Mouse (Mus musculus) midbrain, embryonic 12.5 days (tissue): ENCODE measurements around the gene Rcsd1. TPM values are rescaled to one million over a fixed set of nuclear protein-coding genes. Genes with fewer than 3 reads are reported as not detected.

Experiments used
- ATAC-seq: fragments of 200-750 bp; cut with Nextera tagmentation; 2 replicates; pipeline ENCODE4 v1.8.0; 2017; ENCODE audit warnings: low read depth, moderate TSS enrichment, moderate library complexity; ENCODE audit not compliant: low FRiP score
- H3K27ac ChIP-seq: fragments of 300-500 bp; sonication (generic); replicated peaks from 2 replicates; pipeline ENCODE4 v1.5.1; 2016; ENCODE audit warnings: mild to moderate bottlenecking
- H3K27me3 ChIP-seq: fragments of 300-500 bp; sonication (generic); 2 replicates; pipeline ENCODE4 v1.6.1; 2016; ENCODE audit warnings: mild to moderate bottlenecking
- H3K36me3 ChIP-seq: fragments of 300-500 bp; sonication (generic); 2 replicates; pipeline ENCODE4 v1.6.1; 2016
- H3K4me1 ChIP-seq: fragments of 300-500 bp; sonication (generic); 2 replicates; pipeline ENCODE4 v1.6.1; 2016
- H3K4me2 ChIP-seq: fragments of 300-500 bp; sonication (generic); replicated peaks from 2 replicates; pipeline ENCODE4 v1.6.1; 2016; ENCODE audit warnings: mild to moderate bottlenecking, moderate library complexity
- H3K4me3 ChIP-seq: fragments of 300-500 bp; sonication (generic); 2 replicates; pipeline ENCODE4 v1.5.1; 2016; ENCODE audit warnings: mild to moderate bottlenecking
- H3K9ac ChIP-seq: fragments of 300-500 bp; sonication (generic); replicated peaks from 2 replicates; pipeline ENCODE4 v1.6.1; 2016; ENCODE audit warnings: mild to moderate bottlenecking, moderate library complexity
- H3K9me3 ChIP-seq: fragments of 300-500 bp; sonication (generic); 2 replicates; pipeline ENCODE4 v1.6.1; 2016; ENCODE audit warnings: mild to moderate bottlenecking
- WGBS: fragments of 180-500 bp; shearing (Covaris S2); methylation state at CpG from one replicate; pipeline ENCODE4 v1.1.7; 2016; 5-methylcytosine and 5-hydroxymethylcytosine counted together
- polyA plus RNA-seq: library from polyadenylated mRNA; unstranded; fragments of >200 nt; fragmentation: Nextera tagmentation; extraction: Ambion mirVana; gene quantifications from 2 replicates; pipeline ENCODE4 v1.2.1, GENCODE M21; 2016

Gene Rcsd1
- polyA plus RNA-seq, 1 experiment from 2014 or later, result 13.2 TPM

DNA sequence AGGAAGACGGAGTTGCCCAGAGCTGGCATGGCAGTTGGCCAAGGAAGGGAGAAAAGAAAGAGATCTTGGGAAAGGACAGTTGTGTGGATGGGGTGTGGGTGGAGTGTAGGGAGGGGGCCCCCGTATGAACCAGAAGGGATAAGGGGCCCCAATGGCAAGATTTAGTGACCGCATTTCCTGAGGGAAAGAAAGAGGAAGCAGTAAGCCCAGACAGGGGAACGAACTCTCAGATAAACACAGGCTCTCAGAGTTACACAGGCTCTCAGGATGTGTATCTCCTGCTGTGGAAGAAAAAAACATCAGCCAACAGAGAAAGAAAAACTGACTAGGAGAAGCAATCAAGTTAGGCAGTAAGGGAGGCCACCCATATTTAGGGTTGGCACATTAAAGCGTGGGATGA is 58.4 kb downstream of the Rcsd1 start:
- no peaks in the 10 kb centered on the region for H3K36me3 ChIP-seq
- H3K27ac ChIP-seq, result no peak overlapping the region
- no peak for ATAC-seq
- H3K4me2 ChIP-seq, result no peak overlapping the region
- WGBS, result 84% methylated on average over 5 of the region's 5 CpGs
- no peaks in the 10 kb centered on the region for H3K4me1 ChIP-seq
- H3K9me3 ChIP-seq, result no peaks in the 10 kb centered on the region
- H3K4me3 ChIP-seq, result no peak overlapping the region
- no peaks in the 10 kb centered on the region for H3K27me3 ChIP-seq
- no peak overlapping the region for H3K9ac ChIP-seq

DNA sequence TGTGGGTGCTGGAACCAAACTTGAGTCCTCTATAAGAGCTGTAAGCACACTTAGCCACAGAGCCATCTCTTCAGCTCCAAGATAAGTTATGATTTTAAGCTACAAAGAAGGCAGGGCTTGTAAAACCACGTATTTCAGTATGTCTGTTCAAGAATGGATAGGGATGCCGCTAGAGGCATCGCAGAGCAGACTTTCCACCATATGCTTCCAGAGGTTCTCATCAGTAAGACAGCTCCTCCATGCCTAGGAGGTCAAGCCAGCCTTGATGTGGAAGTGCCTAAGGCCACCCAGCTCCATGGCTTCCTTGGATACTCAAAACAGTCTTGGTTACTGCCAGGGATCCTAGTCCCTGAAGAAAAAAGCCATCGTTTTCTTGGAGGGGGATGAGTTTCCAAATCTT is 64.5 kb downstream of the Rcsd1 start:
- H3K36me3 ChIP-seq, result no peaks in the 10 kb centered on the region
- no peaks in the 10 kb centered on the region for H3K4me1 ChIP-seq
- H3K9me3 ChIP-seq, result no peaks in the 10 kb centered on the region
- no peak overlapping the region for H3K4me2 ChIP-seq
- H3K27me3 ChIP-seq, result no peaks in the 10 kb centered on the region
- ATAC-seq, result no peak
- H3K4me3 ChIP-seq, result no peak overlapping the region
- no peak overlapping the region for H3K9ac ChIP-seq
- WGBS, result 80% methylated on average over 4 of the region's 4 CpGs
- H3K27ac ChIP-seq, result no peak overlapping the region

DNA sequence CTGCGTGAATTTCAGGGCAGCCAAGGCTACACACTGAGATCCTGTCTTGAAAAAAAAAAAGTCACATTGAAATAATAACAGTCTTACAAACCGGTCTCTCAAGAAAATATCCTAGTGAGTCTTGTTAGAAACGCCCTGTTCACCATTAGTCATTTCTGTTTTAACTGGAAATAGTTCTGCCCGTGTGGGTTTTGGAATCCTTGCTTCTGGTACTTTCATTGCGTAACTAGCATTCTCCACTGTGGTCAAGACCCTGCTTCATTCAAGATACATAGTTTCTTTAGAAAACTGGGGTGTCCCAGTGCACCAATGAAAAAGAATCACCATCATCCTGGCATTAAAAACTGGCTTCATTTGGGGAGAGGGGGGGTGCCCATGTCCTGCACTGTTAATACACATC is 65.8 kb downstream of the Rcsd1 start:
- H3K27ac ChIP-seq, result no peak overlapping the region
- WGBS, result 75% methylated on average over 5 of the region's 5 CpGs
- no peak for ATAC-seq

DNA sequence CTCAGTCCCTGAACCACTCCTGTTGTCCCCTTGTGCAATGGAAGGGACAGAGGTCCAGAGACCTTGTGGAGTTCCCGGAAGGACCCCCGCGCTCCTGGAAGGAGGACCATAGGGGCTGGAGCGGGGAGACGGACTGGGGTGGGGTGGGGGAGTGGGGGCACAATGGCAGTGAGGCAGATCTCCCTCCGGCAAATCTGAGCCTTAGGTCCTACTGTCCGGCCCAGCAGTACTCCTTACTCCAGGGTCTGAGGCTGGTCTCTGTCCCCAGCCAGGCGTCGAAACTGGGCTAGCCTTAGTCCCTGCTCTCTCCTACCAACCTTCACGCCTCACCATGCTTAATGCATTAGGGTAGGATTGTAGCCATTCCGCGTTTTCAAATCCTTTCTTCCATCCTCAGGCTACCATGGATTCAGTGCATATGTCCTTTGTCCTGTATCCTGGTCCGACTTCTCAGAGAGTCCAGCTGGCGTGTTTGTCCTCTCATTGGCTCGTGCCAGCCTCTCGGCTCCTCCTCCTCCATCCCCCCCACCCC is 66.7 kb downstream of the Rcsd1 start:
- H3K9me3 ChIP-seq, result no peaks in the 10 kb centered on the region
- ATAC-seq, result peak; percentile 83
- no peaks in the 10 kb centered on the region for H3K36me3 ChIP-seq
- H3K4me1 ChIP-seq, result no peaks in the 10 kb centered on the region
- H3K27ac ChIP-seq, result peak overlapping the region; percentile 93
- H3K9ac ChIP-seq, result peak overlapping the region; percentile 87
- peak overlapping the region; percentile 60 for H3K4me2 ChIP-seq
- H3K27me3 ChIP-seq, result no peaks in the 10 kb centered on the region
- WGBS, result under 1% methylated on average over 16 of the region's 16 CpGs
- peak overlapping the region; percentile 68 for H3K4me3 ChIP-seq

More for the DNA sequence above, 65.8 kb downstream of the Rcsd1 start:
- Histone ChIP-seq H3K9me3 (no peaks in the 10 kb centered on the region), H3K4me3 (no peak overlapping the region), H3K27me3 (no peaks in the 10 kb centered on the region), H3K4me2 (no peak overlapping the region), H3K4me1 (no peaks in the 10 kb centered on the region), H3K36me3 (no peaks in the 10 kb centered on the region), H3K9ac (no peak overlapping the region)

DNA sequence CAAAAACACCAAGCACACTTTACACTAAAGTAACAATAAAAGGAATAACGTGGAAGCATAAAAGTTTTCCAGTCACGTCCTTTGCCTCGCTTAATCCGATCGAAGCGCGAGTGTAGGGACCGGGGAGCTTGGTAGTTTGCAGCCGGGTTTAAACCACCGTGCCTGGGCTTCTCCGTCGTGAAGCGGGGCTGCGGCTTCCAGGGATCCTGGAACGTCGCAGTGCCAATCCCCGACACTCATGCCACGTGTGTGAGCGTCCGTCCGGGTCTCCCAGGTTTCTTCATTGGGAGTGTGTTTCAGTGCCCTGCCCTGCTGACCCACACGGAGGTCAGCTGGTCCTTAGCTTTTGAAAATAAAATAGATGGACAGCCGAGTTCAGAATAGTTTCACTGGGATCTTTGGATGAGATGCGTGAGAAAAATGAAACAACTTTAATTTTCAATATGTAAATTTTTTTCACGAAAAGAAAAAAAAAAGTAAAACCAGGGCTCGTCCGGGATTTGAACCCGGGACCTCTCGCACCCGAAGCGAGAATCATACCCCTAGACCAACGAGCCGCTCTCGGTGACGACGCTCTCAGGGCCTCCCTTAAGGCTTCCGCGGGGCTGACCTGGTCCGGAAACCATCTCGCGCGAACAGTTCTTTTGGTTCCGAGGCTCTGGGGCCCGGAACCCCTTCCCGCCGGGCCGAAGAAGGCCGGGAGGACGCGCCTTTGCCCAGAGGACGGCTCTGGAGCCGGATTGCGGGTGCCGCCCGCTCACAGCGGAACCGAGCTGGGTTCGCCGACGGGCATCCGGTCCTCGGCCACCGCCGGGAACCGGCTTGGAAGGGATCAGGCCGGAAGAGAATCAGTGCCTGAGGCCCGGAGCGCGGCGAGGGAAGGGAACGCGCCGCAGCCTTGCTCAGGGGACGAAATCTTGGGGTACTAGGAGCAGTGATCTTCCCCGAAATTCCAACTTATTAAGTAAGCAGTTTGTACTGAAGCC is 67.5 kb downstream of the Rcsd1 start:
- under 1% methylated on average over 75 of the region's 75 CpGs for WGBS
- H3K4me1 ChIP-seq, result no peaks in the 10 kb centered on the region
- peak overlapping the region; percentile 60 for H3K4me2 ChIP-seq

DNA sequence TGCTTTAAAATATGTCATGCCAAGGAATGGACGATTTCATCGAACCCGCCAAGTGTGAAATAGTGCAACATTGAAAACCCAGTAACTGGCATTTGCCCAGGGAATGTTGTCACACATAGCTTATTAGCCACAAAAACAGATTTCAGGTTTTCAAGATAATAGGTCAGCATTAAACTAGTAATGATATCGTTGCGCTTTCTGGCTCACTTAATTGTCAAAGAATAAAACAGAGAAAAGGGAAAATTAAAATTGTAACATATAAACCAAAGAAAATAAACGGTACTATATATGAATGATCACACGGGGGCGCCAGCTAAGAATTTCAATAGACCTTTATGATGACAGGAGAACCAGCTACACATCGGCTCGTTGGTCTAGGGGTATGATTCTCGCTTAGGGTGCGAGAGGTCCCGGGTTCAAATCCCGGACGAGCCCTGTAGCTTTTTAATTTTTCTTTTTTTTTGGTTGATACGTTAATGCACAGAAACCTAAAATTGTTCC is 68.2 kb downstream of the Rcsd1 start:
- H3K9ac ChIP-seq, result no peak overlapping the region

More for the DNA sequence above, 67.5 kb downstream of the Rcsd1 start:
- H3K9me3 ChIP-seq, result no peaks in the 10 kb centered on the region
- peak overlapping the region; percentile 93 for H3K27ac ChIP-seq
- H3K36me3 ChIP-seq, result no peaks in the 10 kb centered on the region
- H3K27me3 ChIP-seq, result no peaks in the 10 kb centered on the region
- peak overlapping the region; percentile 68 for H3K4me3 ChIP-seq
- H3K9ac ChIP-seq, result peak overlapping the region; percentile 87
- ATAC-seq, result peak; percentile 83

DNA sequence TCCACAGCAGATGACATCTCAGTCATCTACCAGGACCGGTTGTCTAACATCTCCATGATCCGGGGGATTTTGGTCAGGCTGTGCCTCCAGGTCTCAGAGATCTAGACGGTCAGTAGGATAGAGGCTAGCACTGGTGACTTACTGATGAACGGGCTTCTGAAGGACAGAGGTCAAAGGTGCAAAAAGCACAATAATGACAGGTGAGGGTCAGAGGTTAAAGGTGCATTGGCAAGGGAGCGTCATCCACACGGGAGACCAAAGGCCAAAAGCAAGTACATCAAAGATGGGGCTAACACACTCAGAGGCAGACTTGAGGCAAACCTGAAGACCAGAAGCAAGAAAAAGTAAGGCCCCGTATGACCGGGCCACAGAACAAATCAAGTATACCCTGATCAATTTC is 73.3 kb downstream of the Rcsd1 start:
- Histone ChIP-seq H3K4me1 (peaks cover 28% of the 10 kb centered on the region), H3K4me2 (no peak overlapping the region), H3K9me3 (no peaks in the 10 kb centered on the region), H3K27me3 (no peaks in the 10 kb centered on the region), H3K27ac (no peak overlapping the region), H3K36me3 (no peaks in the 10 kb centered on the region), H3K9ac (no peak overlapping the region), H3K4me3 (no peak overlapping the region)
- no peak for ATAC-seq
- WGBS, result 83% methylated on average over 8 of the region's 8 CpGs

More for the DNA sequence above, 68.2 kb downstream of the Rcsd1 start:
- peak; percentile 28; the same call in 1 of the 2 replicates for ATAC-seq
- Histone ChIP-seq H3K27ac (no peak overlapping the region), H3K4me2 (peak overlapping the region; percentile 60; the same call in 1 of the 2 replicates), H3K9me3 (no peaks in the 10 kb centered on the region), H3K27me3 (no peaks in the 10 kb centered on the region), H3K4me3 (peak overlapping the region; percentile 68), H3K4me1 (no peaks in the 10 kb centered on the region), H3K36me3 (no peaks in the 10 kb centered on the region)
- 5% methylated on average over 16 of the region's 16 CpGs for WGBS

DNA sequence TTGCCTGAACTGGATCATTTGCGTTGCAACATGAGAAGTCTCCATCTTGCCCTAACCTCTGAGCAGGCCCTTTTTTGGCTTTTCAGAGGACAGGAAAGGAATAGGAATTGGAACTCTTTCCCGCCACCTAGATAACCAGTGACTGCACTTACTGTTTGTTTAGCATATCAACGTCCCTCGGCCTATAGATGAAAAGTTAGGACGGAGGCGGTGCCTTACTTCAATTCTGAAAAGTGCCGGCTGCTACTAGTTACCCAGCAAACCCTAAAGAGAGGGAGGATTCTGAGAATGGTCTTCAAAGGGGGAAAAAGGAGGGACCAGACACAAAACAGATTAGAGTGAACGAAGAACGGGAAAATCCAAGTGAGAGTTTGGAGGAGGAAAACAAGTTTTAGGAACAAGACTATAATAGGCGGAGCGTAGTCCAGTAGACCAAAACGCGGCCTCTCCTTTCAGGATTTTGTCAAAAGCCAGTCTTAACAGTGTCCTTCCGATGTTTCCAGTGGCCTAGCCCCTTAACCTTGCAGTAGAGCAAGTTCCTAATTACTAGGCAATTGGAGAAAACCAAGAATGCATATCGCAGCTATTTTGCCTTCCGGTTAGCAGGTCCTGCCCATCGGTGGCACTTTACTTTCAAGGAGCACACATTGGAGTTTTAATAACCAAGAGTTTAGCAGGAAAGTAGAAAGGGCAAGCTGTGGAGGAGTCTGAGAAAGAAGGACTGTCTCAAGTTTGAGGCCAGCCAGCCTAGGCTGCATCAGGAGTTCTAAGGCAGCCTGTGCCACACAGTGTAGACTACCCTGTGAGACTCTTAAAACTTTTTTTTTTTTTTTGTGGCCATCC is 74.3 kb downstream of the Rcsd1 start:
- Histone ChIP-seq H3K36me3 (no peaks in the 10 kb centered on the region), H3K27me3 (no peaks in the 10 kb centered on the region), H3K27ac (peak overlapping the region; percentile 97), H3K4me2 (peak overlapping the region; percentile 70), H3K9me3 (no peaks in the 10 kb centered on the region), H3K9ac (peak overlapping the region; percentile 53; the same call in 1 of the 2 replicates), H3K4me1 (peaks cover 34% of the 10 kb centered on the region), H3K4me3 (peak overlapping the region; percentile 85)
- 20% methylated on average over 17 of the region's 17 CpGs for WGBS
- ATAC-seq, result no peak

DNA sequence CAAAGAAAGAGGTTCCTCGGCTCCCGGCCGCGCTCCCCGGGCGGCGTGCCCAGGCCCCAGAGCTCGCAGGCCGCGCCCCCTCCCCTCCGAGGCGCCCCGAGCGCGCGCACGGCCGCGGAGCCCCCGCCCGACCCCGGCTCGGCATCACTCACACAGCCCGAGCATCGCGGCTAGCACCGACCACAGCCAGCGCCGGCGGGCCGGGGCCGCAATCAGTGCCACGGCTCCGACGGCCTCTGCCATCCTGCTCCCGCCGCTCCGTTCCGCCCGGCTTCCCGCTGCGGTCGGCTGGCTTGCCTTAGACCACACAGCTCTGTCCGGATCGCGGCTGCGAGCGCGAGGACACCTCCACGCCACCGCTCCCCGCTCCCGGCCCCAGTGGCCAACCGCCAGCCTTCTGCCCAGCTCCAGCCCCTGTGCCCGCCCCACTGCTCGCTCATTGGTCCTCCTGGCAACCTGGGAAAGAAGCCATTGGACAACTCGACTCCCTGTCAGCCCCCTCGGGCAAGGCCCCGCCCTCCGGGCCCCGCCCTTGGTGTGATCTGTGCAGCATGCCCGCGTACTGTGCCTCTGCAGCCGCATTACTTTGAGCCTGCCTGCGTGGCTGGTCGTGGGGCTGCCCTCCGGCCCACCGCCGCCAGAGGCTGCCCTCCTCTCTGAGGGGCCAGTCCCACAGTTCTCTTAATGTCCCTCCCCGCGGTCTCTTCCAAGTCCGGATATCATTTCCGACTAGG is 75.2 kb downstream of the Rcsd1 start, which contains the start of gene Mpzl1:
Gene Mpzl1, minus strand, starts transcription at position 388 of the 734 bp plus-strand sequence.
- under 1% methylated on average over 52 of the region's 73 CpGs for WGBS
- Histone ChIP-seq H3K27ac (peak within 1 kb of the TSS; percentile 97), H3K4me3 (peak within 1 kb of the TSS; percentile 85), H3K4me1 (peaks cover 43% of the 10 kb centered on the region), H3K9me3 (no peaks in the 10 kb centered on the region), H3K9ac (peak within 1 kb of the TSS; percentile 93), H3K27me3 (no peaks in the 10 kb centered on the region), H3K36me3 (no peaks in the 10 kb centered on the region), H3K4me2 (peak within 1 kb of the TSS; percentile 70)
- ATAC-seq, result peak; percentile 100

DNA sequence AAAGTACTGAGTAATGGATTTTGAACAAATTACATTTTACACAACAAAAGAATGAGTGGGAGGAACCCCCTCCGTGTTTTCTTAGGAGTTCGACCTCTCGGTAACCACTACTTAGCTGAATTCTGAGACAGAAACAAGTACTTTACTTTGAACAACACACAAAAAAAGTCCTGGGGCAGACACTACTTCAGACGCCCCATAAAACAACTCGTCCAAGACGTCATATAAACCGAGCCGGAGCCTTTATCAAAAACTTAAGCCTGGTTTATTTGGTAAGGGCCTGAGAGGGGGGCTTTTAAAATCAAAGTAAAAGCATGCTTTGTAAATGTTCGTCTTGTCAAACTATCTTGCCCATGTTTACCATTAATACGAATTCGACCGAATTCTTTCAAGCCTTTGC is 76.2 kb downstream of the Rcsd1 start:
- ATAC-seq, result no peak
- 5% methylated on average over 12 of the region's 12 CpGs for WGBS

DNA sequence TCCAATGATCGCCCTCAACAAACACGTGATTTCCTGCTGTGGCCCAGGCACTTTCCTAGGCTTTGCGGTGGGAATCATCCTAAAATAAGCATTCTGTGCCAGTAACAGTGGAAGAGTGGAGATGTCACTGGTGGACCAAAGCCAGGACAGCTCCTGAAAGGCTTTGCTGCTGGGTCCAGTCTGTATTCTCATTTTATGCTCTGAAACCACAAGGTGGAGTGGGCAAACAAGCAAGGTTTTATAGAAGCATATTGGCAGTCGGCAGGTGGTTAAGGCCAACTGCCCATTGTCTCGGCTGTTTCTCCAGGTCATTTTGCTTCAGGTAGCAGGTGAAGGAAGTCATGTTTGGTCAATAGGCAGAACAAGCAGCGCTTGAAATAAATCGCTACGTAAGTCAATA is 78.4 kb downstream of the Rcsd1 start:
- Histone ChIP-seq H3K9me3 (no peaks in the 10 kb centered on the region), H3K27ac (no peak overlapping the region), H3K4me3 (no peak overlapping the region), H3K4me2 (no peak overlapping the region), H3K9ac (no peak overlapping the region), H3K4me1 (peaks cover 43% of the 10 kb centered on the region), H3K36me3 (no peaks in the 10 kb centered on the region), H3K27me3 (no peaks in the 10 kb centered on the region)
- WGBS, result 85% methylated on average over 8 of the region's 8 CpGs
- ATAC-seq, result no peak

More for the DNA sequence above, 76.2 kb downstream of the Rcsd1 start:
- Histone ChIP-seq H3K27ac (peak overlapping the region; percentile 97; the same call in 1 of the 2 replicates), H3K4me2 (peak overlapping the region; percentile 70), H3K27me3 (no peaks in the 10 kb centered on the region), H3K9ac (peak overlapping the region; percentile 93), H3K36me3 (no peaks in the 10 kb centered on the region), H3K9me3 (no peaks in the 10 kb centered on the region), H3K4me3 (peak overlapping the region; percentile 85), H3K4me1 (peaks cover 43% of the 10 kb centered on the region)
